Mouse (Mus musculus): ENCODE results near the gene Btbd9. TPM values are rescaled to one million over a fixed set of nuclear protein-coding genes. Genes with fewer than 3 reads are reported as not detected.
A peak's percentile ranks its signal among the peaks of the same experiment; 100 is the strongest.

Gene Btbd9
- polyA plus RNA-seq, 1 experiment = 32.7 TPM

- Histone ChIP-seq H3K27me3 (ENCODE audit: control insufficient read depth, insufficient read depth, low read length) (no peaks in the 10 kb centered on the region), H3K4me3 (replicated peaks; ENCODE audit: insufficient read depth, low read depth, low read length) (no peak overlapping the region), H3K27ac (ENCODE audit: insufficient read depth, low read length) (no peak overlapping the region), H3K4me1 (ENCODE audit: control insufficient read depth, insufficient read depth, low read length) (peaks cover 3% of the 10 kb centered on the region)
- 97% methylated on average over 8 of the region's 8 CpGs for WGBS
- no peak for TF ChIP-seq POLR2A (IDR thresholded peaks at IDR 0.05; ENCODE audit: borderline replicate concordance, insufficient read depth, low read length)
- TF ChIP-seq CTCF (IDR thresholded peaks at IDR 0.05; ENCODE audit: borderline replicate concordance, insufficient read depth, low read depth, low read length) = no peak
- no peak for DNase-seq
Observed at GRCm38 (mm10) chr17:30515401-30515800, 60.9 kb downstream of the Btbd9 start.

GRCm38 (mm10) chr17:30513034-30513433, 63.3 kb downstream of the Btbd9 start:
- Histone ChIP-seq H3K4me3 (replicated peaks; ENCODE audit: insufficient read depth, low read depth, low read length) (no peak overlapping the region), H3K4me1 (ENCODE audit: control insufficient read depth, insufficient read depth, low read length) (peaks cover 7% of the 10 kb centered on the region), H3K27ac (ENCODE audit: insufficient read depth, low read length) (no peak overlapping the region), H3K27me3 (ENCODE audit: control insufficient read depth, insufficient read depth, low read length) (no peaks in the 10 kb centered on the region)
- TF ChIP-seq POLR2A (IDR thresholded peaks at IDR 0.05; ENCODE audit: borderline replicate concordance, insufficient read depth, low read length) = no peak
- no peak for TF ChIP-seq CTCF (IDR thresholded peaks at IDR 0.05; ENCODE audit: borderline replicate concordance, insufficient read depth, low read depth, low read length)
- DNase-seq = no peak
- WGBS = 70% methylated on average over 9 of the region's 9 CpGs

- H3K27ac ChIP-seq (ENCODE audit: insufficient read depth, low read length) = no peak overlapping the region
- TF ChIP-seq POLR2A (IDR thresholded peaks at IDR 0.05; ENCODE audit: borderline replicate concordance, insufficient read depth, low read length) (no peak), CTCF (IDR thresholded peaks at IDR 0.05; ENCODE audit: borderline replicate concordance, insufficient read depth, low read depth, low read length) (no peak)
- H3K27me3 ChIP-seq (ENCODE audit: control insufficient read depth, insufficient read depth, low read length) = no peaks in the 10 kb centered on the region
- 95% methylated on average over 7 of the region's 7 CpGs for WGBS
- no peak for DNase-seq
- H3K4me3 ChIP-seq (replicated peaks; ENCODE audit: insufficient read depth, low read depth, low read length) = no peak overlapping the region
- peaks cover 7% of the 10 kb centered on the region for H3K4me1 ChIP-seq (ENCODE audit: control insufficient read depth, insufficient read depth, low read length)
Observed at GRCm38 (mm10) chr17:30512531-30512930, 63.8 kb downstream of the Btbd9 start.

GRCm38 (mm10) chr17:30512007-30512406, 64.3 kb downstream of the Btbd9 start:
- no peaks in the 10 kb centered on the region for H3K27me3 ChIP-seq (ENCODE audit: control insufficient read depth, insufficient read depth, low read length)
- H3K4me1 ChIP-seq (ENCODE audit: control insufficient read depth, insufficient read depth, low read length) = peaks cover 7% of the 10 kb centered on the region
- H3K4me3 ChIP-seq (replicated peaks; ENCODE audit: insufficient read depth, low read depth, low read length) = no peak overlapping the region
- H3K27ac ChIP-seq (ENCODE audit: insufficient read depth, low read length) = no peak overlapping the region
- TF ChIP-seq CTCF (IDR thresholded peaks at IDR 0.05; ENCODE audit: borderline replicate concordance, insufficient read depth, low read depth, low read length) = no peak
- TF ChIP-seq POLR2A (IDR thresholded peaks at IDR 0.05; ENCODE audit: borderline replicate concordance, insufficient read depth, low read length) = no peak
- WGBS = 77% methylated on average over 4 of the region's 4 CpGs
- DNase-seq = no peak

- Histone ChIP-seq H3K27me3 (ENCODE audit: control insufficient read depth, insufficient read depth, low read length) (no peaks in the 10 kb centered on the region), H3K4me3 (replicated peaks; ENCODE audit: insufficient read depth, low read depth, low read length) (no peak overlapping the region), H3K4me1 (ENCODE audit: control insufficient read depth, insufficient read depth, low read length) (peaks cover 7% of the 10 kb centered on the region), H3K27ac (ENCODE audit: insufficient read depth, low read length) (no peak overlapping the region)
- WGBS = 82% methylated on average over 6 of the region's 6 CpGs
- DNase-seq = no peak
- TF ChIP-seq POLR2A (IDR thresholded peaks at IDR 0.05; ENCODE audit: borderline replicate concordance, insufficient read depth, low read length) (no peak), CTCF (IDR thresholded peaks at IDR 0.05; ENCODE audit: borderline replicate concordance, insufficient read depth, low read depth, low read length) (no peak)
Observed at GRCm38 (mm10) chr17:30511399-30511798, 64.9 kb downstream of the Btbd9 start.

- no peaks in the 10 kb centered on the region for H3K27me3 ChIP-seq (ENCODE audit: control insufficient read depth, insufficient read depth, low read length)
- TF ChIP-seq POLR2A (IDR thresholded peaks at IDR 0.05; ENCODE audit: borderline replicate concordance, insufficient read depth, low read length) (no peak), CTCF (IDR thresholded peaks at IDR 0.05; ENCODE audit: borderline replicate concordance, insufficient read depth, low read depth, low read length) (peak; percentile 87)
- H3K4me1 ChIP-seq (ENCODE audit: control insufficient read depth, insufficient read depth, low read length) = peaks cover 7% of the 10 kb centered on the region
- no peak overlapping the region for H3K4me3 ChIP-seq (replicated peaks; ENCODE audit: insufficient read depth, low read depth, low read length)
- WGBS = 9% methylated on average over 6 of the region's 6 CpGs
- DNase-seq = peak; percentile 90 to 91
- no peak overlapping the region for H3K27ac ChIP-seq (ENCODE audit: insufficient read depth, low read length)
Observed at GRCm38 (mm10) chr17:30510171-30510570, 66.1 kb downstream of the Btbd9 start.

- 47% methylated on average over 6 of the region's 6 CpGs for WGBS
Observed at GRCm38 (mm10) chr17:30509646-30510045, 66.6 kb downstream of the Btbd9 start.

GRCm38 (mm10) chr17:30507636-30508576, 68.4 kb downstream of the Btbd9 start:
- H3K4me3 ChIP-seq (replicated peaks; ENCODE audit: insufficient read depth, low read depth, low read length) = no peak overlapping the region
- no peaks in the 10 kb centered on the region for H3K27me3 ChIP-seq (ENCODE audit: control insufficient read depth, insufficient read depth, low read length)
- no peak for DNase-seq
- no peak for TF ChIP-seq POLR2A (IDR thresholded peaks at IDR 0.05; ENCODE audit: borderline replicate concordance, insufficient read depth, low read length)
- TF ChIP-seq CTCF (IDR thresholded peaks at IDR 0.05; ENCODE audit: borderline replicate concordance, insufficient read depth, low read depth, low read length) = no peak
- WGBS = 91% methylated on average over 9 of the region's 9 CpGs
- H3K27ac ChIP-seq (ENCODE audit: insufficient read depth, low read length) = no peak overlapping the region
- H3K4me1 ChIP-seq (ENCODE audit: control insufficient read depth, insufficient read depth, low read length) = peaks cover 7% of the 10 kb centered on the region

More at GRCm38 (mm10) chr17:30509646-30510045, 66.6 kb downstream of the Btbd9 start:
- Histone ChIP-seq H3K4me3 (replicated peaks; ENCODE audit: insufficient read depth, low read depth, low read length) (no peak overlapping the region), H3K27ac (ENCODE audit: insufficient read depth, low read length) (no peak overlapping the region), H3K27me3 (ENCODE audit: control insufficient read depth, insufficient read depth, low read length) (no peaks in the 10 kb centered on the region), H3K4me1 (ENCODE audit: control insufficient read depth, insufficient read depth, low read length) (peaks cover 7% of the 10 kb centered on the region)
- DNase-seq = peak; percentile 51 to 59
- TF ChIP-seq POLR2A (IDR thresholded peaks at IDR 0.05; ENCODE audit: borderline replicate concordance, insufficient read depth, low read length) (no peak), CTCF (IDR thresholded peaks at IDR 0.05; ENCODE audit: borderline replicate concordance, insufficient read depth, low read depth, low read length) (no peak)
